Mouse (Mus musculus): Measurements from ENCODE around the gene Cma1.

DNA sequence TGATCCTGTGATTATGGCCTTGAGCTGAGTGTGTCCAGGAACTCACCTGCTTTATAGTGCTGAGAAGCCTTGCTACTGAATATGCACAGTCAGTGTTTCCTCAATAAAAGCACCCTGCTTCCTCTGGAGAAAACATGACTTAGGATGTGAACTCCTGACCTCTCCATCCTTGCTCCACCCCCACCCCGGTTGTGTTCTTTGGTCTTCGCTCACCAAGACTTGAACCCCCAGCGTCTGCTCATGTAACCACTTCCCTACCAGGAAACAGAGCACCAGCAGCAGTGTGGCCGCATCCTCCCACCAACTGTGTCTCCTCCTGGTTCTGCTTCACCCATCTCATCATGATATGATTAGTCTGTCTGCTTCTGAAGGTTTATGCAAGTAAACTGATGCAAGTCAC is 31.1 kb downstream of the Cma1 start:
- TF ChIP-seq CTCF (IDR thresholded peaks at IDR 0.05) (no peak), EP300 (IDR thresholded peaks at IDR 0.05) (no peak)
